Mouse (Mus musculus) small intestine, adult 2 months (tissue): ENCODE results near the gene Krtap29-1.

Experiments
- CTCF ChIP-seq: fragments of 200-500 bp; IDR thresholded peaks from 2 replicates; pipeline ENCODE4 v1.5.1; 2012; ENCODE audit warnings: low read depth, mild to moderate bottlenecking, control low read depth, inconsistent platforms, low read length, moderate library complexity, mixed read lengths; ENCODE audit not compliant: insufficient replicate concordance, insufficient read length; ENCODE audit errors: extremely low read depth
- POLR2A ChIP-seq: fragments of 200-500 bp; IDR thresholded peaks from 2 replicates; pipeline ENCODE4 v1.6.1; 2012; ENCODE audit warnings: low read depth, mild to moderate bottlenecking, control low read depth, inconsistent platforms, low read length, moderate library complexity

GRCm38 (mm10) chr11:99983442-99983841, 4.6 kb upstream of the Krtap29-1 start:
- TF ChIP-seq POLR2A (no peak), CTCF (no peak)
